Mouse (Mus musculus): ENCODE measurements around the gene Polrmt. TPM values are rescaled to one million over a fixed set of nuclear protein-coding genes. Genes with fewer than 3 reads are reported as not detected.

Gene Polrmt
- polyA plus RNA-seq, 1 experiment, result 21.9 TPM

DNA sequence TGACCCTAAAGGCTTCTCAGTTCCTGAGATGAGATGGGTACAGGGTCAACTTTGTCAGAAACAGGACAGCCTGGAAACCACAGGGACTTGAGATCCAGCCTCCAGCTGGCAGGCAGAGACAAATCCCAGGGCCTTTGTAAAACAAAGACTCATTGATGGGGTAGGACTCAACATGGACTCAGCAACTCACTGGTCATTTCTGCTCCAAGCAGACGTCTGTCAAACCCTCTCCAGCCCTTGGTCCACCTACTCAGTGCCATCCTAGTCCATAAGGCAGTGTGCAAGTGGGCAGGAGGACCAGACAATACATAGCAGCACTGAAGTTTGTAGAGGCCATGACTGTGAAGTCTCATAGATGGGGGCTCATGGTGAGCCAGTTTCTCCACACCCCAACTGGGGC is 33.2 kb downstream of the Polrmt start:
- Histone ChIP-seq H3K4me3 (ENCODE audit: low read depth, low read length) (no peak overlapping the region), H3K9ac (ENCODE audit: low read depth, poor library complexity, severe bottlenecking) (no peak overlapping the region), H3K4me1 (ENCODE audit: control insufficient read depth, insufficient read depth, low read length) (no peaks in the 10 kb centered on the region), H3K27me3 (ENCODE audit: control insufficient read depth, insufficient read depth, low read length, poor library complexity, severe bottlenecking) (no peaks in the 10 kb centered on the region; the same call in 1 of the 2 replicates), H3K27ac (ENCODE audit: insufficient read depth, low read length) (no peak overlapping the region), H3K36me3 (ENCODE audit: control insufficient read depth, insufficient read depth, low read length, poor library complexity, severe bottlenecking) (peaks cover 18% of the 10 kb centered on the region), H3K9me3 (replicated peaks; ENCODE audit: control insufficient read depth, insufficient read depth, low read length, poor library complexity, severe bottlenecking) (no peaks in the 10 kb centered on the region)
- TF ChIP-seq EP300 (IDR thresholded peaks at IDR 0.05; ENCODE audit: insufficient read depth, low read depth, low read length), result no peak
- TF ChIP-seq POLR2A (IDR thresholded peaks at IDR 0.05; ENCODE audit: insufficient read depth, low read length), result no peak
- TF ChIP-seq CTCF (IDR thresholded peaks at IDR 0.05; ENCODE audit: low read depth, low read length), result no peak

DNA sequence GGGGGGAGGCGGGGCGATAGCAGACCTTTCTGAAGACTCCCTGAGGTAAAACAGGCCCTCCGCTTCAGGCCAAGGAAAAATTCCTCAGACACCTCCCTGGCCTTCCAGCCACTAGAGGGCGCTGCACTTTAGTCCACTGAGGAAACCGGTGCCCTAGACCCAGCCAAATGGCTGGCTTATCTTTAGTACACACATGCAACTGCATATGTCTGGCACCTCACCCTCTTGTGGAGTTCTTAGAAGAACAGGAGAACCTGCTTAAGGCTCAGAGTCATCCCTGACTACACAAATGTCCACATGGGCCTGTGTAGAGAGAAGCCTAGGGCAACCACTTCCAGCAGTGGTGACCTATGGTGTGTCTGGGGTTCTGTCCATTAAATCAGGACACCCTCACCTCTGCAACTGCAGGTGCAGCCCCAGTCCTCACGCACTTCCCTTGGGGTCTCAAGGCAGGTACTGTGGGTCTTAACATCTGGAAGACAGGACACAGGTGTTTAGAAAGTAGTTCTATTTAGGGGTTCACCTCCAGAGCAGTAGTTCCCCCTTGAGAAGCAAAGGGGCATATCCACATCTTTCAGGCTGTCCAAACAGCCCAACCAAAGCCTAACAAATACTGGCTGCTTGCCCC is 33.8 kb downstream of the Polrmt start:
- Histone ChIP-seq H3K9ac (ENCODE audit: low read depth, poor library complexity, severe bottlenecking) (no peak overlapping the region), H3K9me3 (replicated peaks; ENCODE audit: control insufficient read depth, insufficient read depth, low read length, poor library complexity, severe bottlenecking) (no peaks in the 10 kb centered on the region), H3K4me1 (ENCODE audit: control insufficient read depth, insufficient read depth, low read length) (no peaks in the 10 kb centered on the region), H3K4me3 (ENCODE audit: low read depth, low read length) (no peak overlapping the region), H3K27me3 (ENCODE audit: control insufficient read depth, insufficient read depth, low read length, poor library complexity, severe bottlenecking) (no peaks in the 10 kb centered on the region; the same call in 1 of the 2 replicates), H3K27ac (ENCODE audit: insufficient read depth, low read length) (no peak overlapping the region), H3K36me3 (ENCODE audit: control insufficient read depth, insufficient read depth, low read length, poor library complexity, severe bottlenecking) (peaks cover 18% of the 10 kb centered on the region)
- TF ChIP-seq POLR2A (IDR thresholded peaks at IDR 0.05; ENCODE audit: insufficient read depth, low read length) (no peak), EP300 (IDR thresholded peaks at IDR 0.05; ENCODE audit: insufficient read depth, low read depth, low read length) (no peak), CTCF (IDR thresholded peaks at IDR 0.05; ENCODE audit: low read depth, low read length) (peak; percentile 88)

DNA sequence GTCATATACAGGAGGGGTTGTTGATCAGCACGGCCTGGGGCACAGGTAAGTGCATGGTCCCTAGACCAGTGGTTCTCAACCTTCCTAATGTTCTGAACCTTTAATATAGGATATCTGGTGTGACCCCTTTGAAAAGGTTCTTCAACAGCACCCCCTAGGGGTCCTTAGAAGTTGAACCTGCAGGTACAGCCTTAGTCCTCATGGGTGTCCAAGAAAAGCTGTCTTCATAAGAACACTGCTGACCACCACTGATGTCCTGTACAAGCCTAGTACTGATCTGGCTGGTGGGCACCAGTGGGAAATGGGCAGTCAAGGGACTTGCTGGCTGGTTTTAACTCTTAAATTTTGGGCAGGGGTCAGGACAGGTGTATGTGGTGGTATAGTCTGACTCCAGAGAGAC is 34.4 kb downstream of the Polrmt start:
- H3K9me3 ChIP-seq (replicated peaks; ENCODE audit: control insufficient read depth, insufficient read depth, low read length, poor library complexity, severe bottlenecking), result no peaks in the 10 kb centered on the region
- no peaks in the 10 kb centered on the region; the same call in 1 of the 2 replicates for H3K27me3 ChIP-seq (ENCODE audit: control insufficient read depth, insufficient read depth, low read length, poor library complexity, severe bottlenecking)
- peaks cover 2% of the 10 kb centered on the region for H3K4me1 ChIP-seq (ENCODE audit: control insufficient read depth, insufficient read depth, low read length)
- H3K4me3 ChIP-seq (ENCODE audit: low read depth, low read length), result no peak overlapping the region
- TF ChIP-seq POLR2A (IDR thresholded peaks at IDR 0.05; ENCODE audit: insufficient read depth, low read length), result no peak
- H3K27ac ChIP-seq (ENCODE audit: insufficient read depth, low read length), result no peak overlapping the region
- peaks cover 18% of the 10 kb centered on the region for H3K36me3 ChIP-seq (ENCODE audit: control insufficient read depth, insufficient read depth, low read length, poor library complexity, severe bottlenecking)
- H3K9ac ChIP-seq (ENCODE audit: low read depth, poor library complexity, severe bottlenecking), result no peak overlapping the region

DNA sequence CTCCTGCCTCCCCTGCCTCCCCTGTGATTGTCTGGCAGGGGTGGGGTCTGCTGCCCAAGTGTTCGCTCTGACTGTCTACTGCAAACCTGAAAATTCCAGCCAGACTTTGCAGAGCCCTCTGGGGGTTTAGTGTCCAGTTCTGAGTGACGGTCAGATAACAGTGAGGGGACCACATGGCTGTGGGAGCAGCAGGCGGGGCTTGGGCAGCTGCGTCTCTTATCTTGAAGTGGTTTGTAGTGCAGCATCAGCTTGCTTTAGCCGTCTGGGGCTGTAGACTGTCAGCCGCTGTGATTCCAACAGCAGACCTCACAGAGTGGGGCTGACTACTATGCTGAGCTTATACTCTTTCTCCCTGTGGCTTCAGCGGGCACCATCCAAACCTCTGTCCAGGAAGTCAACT is 37.1 kb downstream of the Polrmt start:
- H3K36me3 ChIP-seq (ENCODE audit: control insufficient read depth, insufficient read depth, low read length, poor library complexity, severe bottlenecking), result peaks cover 18% of the 10 kb centered on the region
- no peaks in the 10 kb centered on the region for H3K27me3 ChIP-seq (ENCODE audit: control insufficient read depth, insufficient read depth, low read length, poor library complexity, severe bottlenecking)
- H3K4me3 ChIP-seq (ENCODE audit: low read depth, low read length), result no peak overlapping the region
- peaks cover 2% of the 10 kb centered on the region for H3K4me1 ChIP-seq (ENCODE audit: control insufficient read depth, insufficient read depth, low read length)
- no peak for TF ChIP-seq CTCF (IDR thresholded peaks at IDR 0.05; ENCODE audit: low read depth, low read length)
- no peak for TF ChIP-seq POLR2A (IDR thresholded peaks at IDR 0.05; ENCODE audit: insufficient read depth, low read length)
- no peak for TF ChIP-seq EP300 (IDR thresholded peaks at IDR 0.05; ENCODE audit: insufficient read depth, low read depth, low read length)
- H3K27ac ChIP-seq (ENCODE audit: insufficient read depth, low read length), result no peak overlapping the region
- no peaks in the 10 kb centered on the region for H3K9me3 ChIP-seq (replicated peaks; ENCODE audit: control insufficient read depth, insufficient read depth, low read length, poor library complexity, severe bottlenecking)
- no peak overlapping the region for H3K9ac ChIP-seq (ENCODE audit: low read depth, poor library complexity, severe bottlenecking)

DNA sequence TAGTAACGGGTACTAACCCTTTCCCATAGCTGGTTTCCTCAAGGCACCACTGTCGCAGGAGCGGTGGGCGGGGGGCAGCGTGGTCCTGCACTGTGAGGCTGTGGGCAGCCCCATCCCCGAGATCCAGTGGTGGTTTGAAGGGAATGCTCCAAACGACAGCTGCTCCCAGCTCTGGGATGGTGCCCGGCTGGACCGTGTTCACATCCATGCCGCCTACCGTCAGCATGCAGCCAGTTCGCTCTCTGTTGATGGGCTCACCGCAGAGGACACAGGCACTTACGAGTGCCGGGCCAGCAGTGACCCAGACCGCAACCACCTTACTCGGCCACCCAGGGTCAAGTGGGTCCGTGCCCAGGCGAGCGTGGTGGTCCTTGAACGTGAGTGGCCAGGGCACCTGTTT is 37.7 kb downstream of the Polrmt start:
- Histone ChIP-seq H3K27me3 (ENCODE audit: control insufficient read depth, insufficient read depth, low read length, poor library complexity, severe bottlenecking) (no peaks in the 10 kb centered on the region), H3K9ac (ENCODE audit: low read depth, poor library complexity, severe bottlenecking) (peak overlapping the region; percentile 13; the same call in 1 of the 2 replicates), H3K9me3 (replicated peaks; ENCODE audit: control insufficient read depth, insufficient read depth, low read length, poor library complexity, severe bottlenecking) (no peaks in the 10 kb centered on the region), H3K4me1 (ENCODE audit: control insufficient read depth, insufficient read depth, low read length) (peaks cover 2% of the 10 kb centered on the region), H3K27ac (ENCODE audit: insufficient read depth, low read length) (no peak overlapping the region; the same call in 1 of the 2 replicates), H3K4me3 (ENCODE audit: low read depth, low read length) (no peak overlapping the region), H3K36me3 (ENCODE audit: control insufficient read depth, insufficient read depth, low read length, poor library complexity, severe bottlenecking) (peaks cover 18% of the 10 kb centered on the region)
- TF ChIP-seq POLR2A (IDR thresholded peaks at IDR 0.05; ENCODE audit: insufficient read depth, low read length) (no peak), CTCF (IDR thresholded peaks at IDR 0.05; ENCODE audit: low read depth, low read length) (no peak), EP300 (IDR thresholded peaks at IDR 0.05; ENCODE audit: insufficient read depth, low read depth, low read length) (no peak)

DNA sequence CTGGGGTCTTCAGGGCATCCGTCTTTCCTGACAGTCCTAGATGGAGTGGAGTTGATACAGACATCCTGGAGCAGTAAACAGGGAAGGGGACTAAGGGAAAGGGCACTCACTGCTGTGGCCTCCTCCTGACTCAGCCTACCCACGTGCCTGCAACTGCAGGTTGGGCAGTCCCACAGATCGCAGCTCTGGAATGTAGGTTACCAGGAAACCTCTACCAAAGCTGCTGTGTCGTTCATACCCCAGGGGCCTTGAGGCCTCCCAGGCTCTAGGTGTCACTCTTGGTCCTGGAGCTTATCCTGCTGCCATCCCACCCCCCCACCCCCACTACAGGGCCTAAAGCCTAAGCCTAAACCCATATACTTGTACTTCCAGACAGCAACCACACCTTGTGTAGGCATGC is 38.6 kb downstream of the Polrmt start:
- H3K36me3 ChIP-seq (ENCODE audit: control insufficient read depth, insufficient read depth, low read length, poor library complexity, severe bottlenecking), result peaks cover 18% of the 10 kb centered on the region
- peaks cover 2% of the 10 kb centered on the region for H3K4me1 ChIP-seq (ENCODE audit: control insufficient read depth, insufficient read depth, low read length)

More for the DNA sequence above, 38.6 kb downstream of the Polrmt start:
- TF ChIP-seq EP300 (IDR thresholded peaks at IDR 0.05; ENCODE audit: insufficient read depth, low read depth, low read length), result no peak
- no peak for TF ChIP-seq POLR2A (IDR thresholded peaks at IDR 0.05; ENCODE audit: insufficient read depth, low read length)
- TF ChIP-seq CTCF (IDR thresholded peaks at IDR 0.05; ENCODE audit: low read depth, low read length), result peak; percentile 36
- H3K27ac ChIP-seq (ENCODE audit: insufficient read depth, low read length), result no peak overlapping the region; the same call in 1 of the 2 replicates
- no peaks in the 10 kb centered on the region for H3K27me3 ChIP-seq (ENCODE audit: control insufficient read depth, insufficient read depth, low read length, poor library complexity, severe bottlenecking)
- no peaks in the 10 kb centered on the region for H3K9me3 ChIP-seq (replicated peaks; ENCODE audit: control insufficient read depth, insufficient read depth, low read length, poor library complexity, severe bottlenecking)
- no peak overlapping the region for H3K4me3 ChIP-seq (ENCODE audit: low read depth, low read length)
- H3K9ac ChIP-seq (ENCODE audit: low read depth, poor library complexity, severe bottlenecking), result no peak overlapping the region

Measured in ES-Bruce4 (cell line).